Mouse (Mus musculus): ENCODE measurements at regions not wholly inside any gene's neighbourhood (a gene's known extent, or its start where the extent isn't known, plus 50 kb on each side); places are given as distances from the start of the nearest gene placed in this dataset.

GRCm38 (mm10) chr9:84673327-84673726 lies 639.2 kb upstream of the Gm11114 start:
- Histone ChIP-seq H3K9me3 (ENCODE audit: low read depth, low read length) (no peaks in the 10 kb centered on the region), H3K4me1 (ENCODE audit: insufficient read depth) (no peaks in the 10 kb centered on the region), H3K9ac (no peak overlapping the region), H3K27me3 (ENCODE audit: insufficient read depth, low read length) (no peaks in the 10 kb centered on the region), H3K36me3 (ENCODE audit: insufficient read depth) (no peaks in the 10 kb centered on the region), H3K4me2 (no peak overlapping the region), H3K4me3 (ENCODE audit: low read depth, low read length) (no peak overlapping the region), H3K27ac (ENCODE audit: low read depth) (no peak overlapping the region)
- ATAC-seq (ENCODE audit: insufficient read depth): no peak
- no peak for DNase-seq
- 38% methylated on average over 3 of the region's 3 CpGs for WGBS
- TF ChIP-seq CTCF (IDR thresholded peaks at IDR 0.05; ENCODE audit: low read depth): no peak

GRCm38 (mm10) chr9:84678416-84678815 lies 634.2 kb upstream of the Gm11114 start:
- Histone ChIP-seq H3K27ac (ENCODE audit: low read depth) (no peak overlapping the region), H3K9me3 (ENCODE audit: low read depth, low read length) (no peaks in the 10 kb centered on the region), H3K4me2 (no peak overlapping the region), H3K4me3 (ENCODE audit: low read depth, low read length) (no peak overlapping the region), H3K27me3 (ENCODE audit: insufficient read depth, low read length) (no peaks in the 10 kb centered on the region), H3K4me1 (ENCODE audit: insufficient read depth) (no peaks in the 10 kb centered on the region), H3K36me3 (ENCODE audit: insufficient read depth) (no peaks in the 10 kb centered on the region), H3K9ac (no peak overlapping the region)
- TF ChIP-seq CTCF (IDR thresholded peaks at IDR 0.05; ENCODE audit: low read depth): no peak
- no peak for DNase-seq
- WGBS: 89% methylated on average over 1 of the region's 1 CpGs
- no peak for ATAC-seq (ENCODE audit: insufficient read depth)

- TF ChIP-seq CTCF (IDR thresholded peaks at IDR 0.05; ENCODE audit: low read depth): no peak
- Histone ChIP-seq H3K27ac (ENCODE audit: low read depth) (no peak overlapping the region), H3K9ac (no peak overlapping the region), H3K27me3 (ENCODE audit: insufficient read depth, low read length) (no peaks in the 10 kb centered on the region), H3K4me3 (ENCODE audit: low read depth, low read length) (no peak overlapping the region), H3K9me3 (ENCODE audit: low read depth, low read length) (no peaks in the 10 kb centered on the region), H3K36me3 (ENCODE audit: insufficient read depth) (no peaks in the 10 kb centered on the region), H3K4me1 (ENCODE audit: insufficient read depth) (no peaks in the 10 kb centered on the region), H3K4me2 (no peak overlapping the region)
- WGBS: 49% methylated on average over 3 of the region's 3 CpGs
- DNase-seq (no peak), ATAC-seq (ENCODE audit: insufficient read depth) (no peak)
Observed at GRCm38 (mm10) chr9:84718615-84719191, 593.9 kb upstream of the Gm11114 start.

GRCm38 (mm10) chr9:84719396-84719795 lies 593.2 kb upstream of the Gm11114 start:
- ATAC-seq (ENCODE audit: insufficient read depth) (no peak), DNase-seq (peak; percentile 16)
- Histone ChIP-seq H3K27ac (ENCODE audit: low read depth) (no peak overlapping the region), H3K36me3 (ENCODE audit: insufficient read depth) (no peaks in the 10 kb centered on the region), H3K4me3 (ENCODE audit: low read depth, low read length) (no peak overlapping the region), H3K27me3 (ENCODE audit: insufficient read depth, low read length) (no peaks in the 10 kb centered on the region), H3K9me3 (ENCODE audit: low read depth, low read length) (no peaks in the 10 kb centered on the region), H3K4me2 (no peak overlapping the region), H3K9ac (no peak overlapping the region), H3K4me1 (ENCODE audit: insufficient read depth) (no peaks in the 10 kb centered on the region)
- 47% methylated on average over 3 of the region's 3 CpGs for WGBS
- TF ChIP-seq CTCF (IDR thresholded peaks at IDR 0.05; ENCODE audit: low read depth): no peak

- H3K9ac ChIP-seq: no peak overlapping the region
- WGBS: 76% methylated on average over 2 of the region's 2 CpGs
- no peaks in the 10 kb centered on the region for H3K36me3 ChIP-seq (ENCODE audit: insufficient read depth)
Observed at GRCm38 (mm10) chr9:84720454-84720853, 592.1 kb upstream of the Gm11114 start.

GRCm38 (mm10) chr9:84739266-84739665 lies 573.3 kb upstream of the Gm11114 start:
- H3K4me2 ChIP-seq: no peak overlapping the region
- 70% methylated on average over 2 of the region's 2 CpGs for WGBS
- no peak overlapping the region for H3K27ac ChIP-seq (ENCODE audit: low read depth)
- no peaks in the 10 kb centered on the region for H3K4me1 ChIP-seq (ENCODE audit: insufficient read depth)
- DNase-seq: no peak
- H3K27me3 ChIP-seq (ENCODE audit: insufficient read depth, low read length): no peaks in the 10 kb centered on the region
- TF ChIP-seq CTCF (IDR thresholded peaks at IDR 0.05; ENCODE audit: low read depth): no peak
- H3K36me3 ChIP-seq (ENCODE audit: insufficient read depth): no peaks in the 10 kb centered on the region
- H3K4me3 ChIP-seq (ENCODE audit: low read depth, low read length): no peak overlapping the region
- H3K9ac ChIP-seq: no peak overlapping the region
- H3K9me3 ChIP-seq (ENCODE audit: low read depth, low read length): no peaks in the 10 kb centered on the region
- ATAC-seq (ENCODE audit: insufficient read depth): no peak

More at GRCm38 (mm10) chr9:84720454-84720853, 592.1 kb upstream of the Gm11114 start:
- Histone ChIP-seq H3K4me1 (ENCODE audit: insufficient read depth) (no peaks in the 10 kb centered on the region), H3K4me2 (no peak overlapping the region), H3K4me3 (ENCODE audit: low read depth, low read length) (no peak overlapping the region), H3K9me3 (ENCODE audit: low read depth, low read length) (no peaks in the 10 kb centered on the region), H3K27me3 (ENCODE audit: insufficient read depth, low read length) (no peaks in the 10 kb centered on the region), H3K27ac (ENCODE audit: low read depth) (no peak overlapping the region)
- DNase-seq (no peak), ATAC-seq (ENCODE audit: insufficient read depth) (no peak)
- no peak for TF ChIP-seq CTCF (IDR thresholded peaks at IDR 0.05; ENCODE audit: low read depth)

GRCm38 (mm10) chr9:84740336-84740735 lies 572.2 kb upstream of the Gm11114 start:
- H3K4me3 ChIP-seq (ENCODE audit: low read depth, low read length): no peak overlapping the region
- 53% methylated on average over 2 of the region's 2 CpGs for WGBS
- H3K9ac ChIP-seq: no peak overlapping the region
- no peak overlapping the region for H3K27ac ChIP-seq (ENCODE audit: low read depth)
- no peaks in the 10 kb centered on the region for H3K36me3 ChIP-seq (ENCODE audit: insufficient read depth)
- no peak for ATAC-seq (ENCODE audit: insufficient read depth)
- no peaks in the 10 kb centered on the region for H3K4me1 ChIP-seq (ENCODE audit: insufficient read depth)
- H3K4me2 ChIP-seq: no peak overlapping the region
- TF ChIP-seq CTCF (IDR thresholded peaks at IDR 0.05; ENCODE audit: low read depth): no peak
- no peaks in the 10 kb centered on the region for H3K27me3 ChIP-seq (ENCODE audit: insufficient read depth, low read length)
- no peak for DNase-seq
- H3K9me3 ChIP-seq (ENCODE audit: low read depth, low read length): no peaks in the 10 kb centered on the region

GRCm38 (mm10) chr9:84754332-84754731 lies 558.2 kb upstream of the Gm11114 start:
- H3K4me1 ChIP-seq (ENCODE audit: insufficient read depth): no peaks in the 10 kb centered on the region
- ATAC-seq (ENCODE audit: insufficient read depth) (no peak), DNase-seq (no peak)
- no peak overlapping the region for H3K9ac ChIP-seq
- no peaks in the 10 kb centered on the region for H3K27me3 ChIP-seq (ENCODE audit: insufficient read depth, low read length)
- H3K4me3 ChIP-seq (ENCODE audit: low read depth, low read length): no peak overlapping the region
- TF ChIP-seq CTCF (IDR thresholded peaks at IDR 0.05; ENCODE audit: low read depth): no peak
- no peaks in the 10 kb centered on the region for H3K36me3 ChIP-seq (ENCODE audit: insufficient read depth)
- H3K9me3 ChIP-seq (ENCODE audit: low read depth, low read length): no peaks in the 10 kb centered on the region
- no peak overlapping the region for H3K4me2 ChIP-seq
- H3K27ac ChIP-seq (ENCODE audit: low read depth): no peak overlapping the region
- 78% methylated on average over 1 of the region's 1 CpGs for WGBS

Data from lung, embryonic 14.5 days (tissue).